Mouse (Mus musculus) T-cell, adult 2 months (primary cell): ENCODE results near the gene Epor.

Experiments used
- DNase-seq: peaks from one replicate; pipeline ENCODE4 v3.0.0; 2022; ENCODE audit warnings: low spot score

The Epor gene

GRCm38 (mm10) chr9:21968883-21969282 is 5.6 kb upstream of the Epor start:
- no peak for DNase-seq

- peak; percentile 62 for DNase-seq
Measured at GRCm38 (mm10) chr9:21962416-21963059, 768 bp downstream of the Epor start.

DNA sequence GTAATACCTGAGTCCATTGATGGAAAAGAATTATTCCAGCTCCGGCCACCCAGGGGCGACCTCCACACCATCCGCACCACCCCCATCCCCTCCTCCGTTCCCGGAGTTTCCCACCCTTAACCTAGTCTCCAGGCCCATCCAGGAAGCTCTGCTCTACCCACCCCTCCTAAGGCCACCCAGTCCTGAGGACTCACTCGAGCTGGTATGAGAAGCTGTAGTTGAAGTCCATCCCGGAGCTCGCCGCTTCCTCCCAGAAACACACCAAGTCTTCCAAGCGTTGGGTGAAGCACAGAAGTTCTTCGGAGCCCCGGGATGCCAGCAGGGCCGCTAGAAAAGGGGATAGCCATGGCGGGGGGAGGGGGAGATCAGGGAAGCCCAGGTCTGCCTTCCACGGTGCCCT is 1.3 kb downstream of the Epor start:
- no peak for DNase-seq

- no peak for DNase-seq
Measured at GRCm38 (mm10) chr9:21961366-21961980, 1.8 kb downstream of the Epor start.

DNA sequence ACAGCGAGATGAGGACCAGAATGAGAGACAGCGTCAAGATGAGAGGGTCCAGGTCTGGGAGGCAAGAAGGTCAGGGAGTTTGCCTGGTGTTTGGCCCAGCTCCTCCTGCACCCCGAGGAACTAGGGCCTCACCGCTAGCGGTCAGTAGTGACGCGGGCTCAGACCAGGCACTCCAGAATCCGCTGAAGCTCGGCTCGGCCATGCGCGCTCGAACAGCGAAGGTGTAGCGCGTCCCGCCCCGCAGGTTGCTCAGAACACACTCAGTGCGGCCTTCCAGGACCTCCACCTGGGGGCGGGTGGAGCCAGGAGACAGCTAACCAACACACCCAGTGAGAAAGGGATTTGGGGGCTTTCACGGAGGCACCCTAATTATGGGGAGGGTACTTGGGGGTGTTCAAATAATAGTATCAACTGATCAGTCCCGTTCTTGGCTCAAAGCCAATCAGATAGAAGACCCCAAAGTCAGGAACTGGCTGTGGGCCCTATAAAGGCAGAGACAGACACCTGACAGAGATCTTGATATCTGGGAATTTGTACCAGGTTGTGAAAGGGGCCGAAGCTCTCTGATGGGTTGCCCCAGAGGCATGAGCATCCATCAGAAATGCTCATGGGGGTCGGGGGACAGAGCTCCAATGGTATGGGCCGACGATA is 2.6 kb downstream of the Epor start:
- DNase-seq, result no peak

DNA sequence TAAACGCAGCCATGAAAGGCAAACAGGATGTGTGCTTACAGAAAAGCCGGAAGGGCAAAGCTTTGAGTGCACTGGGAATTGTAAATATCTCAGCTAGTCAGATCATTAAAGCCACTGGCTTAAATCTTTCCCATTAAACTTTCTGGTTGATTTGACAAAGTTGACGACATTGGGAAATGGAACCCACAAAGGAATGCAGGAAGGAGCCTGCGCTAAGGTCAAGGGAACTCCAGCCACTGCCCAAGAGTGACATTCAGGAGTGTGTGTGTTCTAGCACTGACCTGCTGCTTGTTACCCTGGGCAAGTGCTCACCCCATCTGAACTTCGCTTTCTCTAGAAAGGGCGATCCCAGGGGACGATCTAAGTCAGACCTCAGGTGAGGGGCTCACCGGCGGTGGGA is 3.2 kb downstream of the Epor start:
- DNase-seq, result no peak

- no peak for DNase-seq
Measured at GRCm38 (mm10) chr9:21959244-21959643, 4.1 kb downstream of the Epor start.

- no peak for DNase-seq
Measured at GRCm38 (mm10) chr9:21958372-21958771, 4.9 kb downstream of the Epor start.

DNA sequence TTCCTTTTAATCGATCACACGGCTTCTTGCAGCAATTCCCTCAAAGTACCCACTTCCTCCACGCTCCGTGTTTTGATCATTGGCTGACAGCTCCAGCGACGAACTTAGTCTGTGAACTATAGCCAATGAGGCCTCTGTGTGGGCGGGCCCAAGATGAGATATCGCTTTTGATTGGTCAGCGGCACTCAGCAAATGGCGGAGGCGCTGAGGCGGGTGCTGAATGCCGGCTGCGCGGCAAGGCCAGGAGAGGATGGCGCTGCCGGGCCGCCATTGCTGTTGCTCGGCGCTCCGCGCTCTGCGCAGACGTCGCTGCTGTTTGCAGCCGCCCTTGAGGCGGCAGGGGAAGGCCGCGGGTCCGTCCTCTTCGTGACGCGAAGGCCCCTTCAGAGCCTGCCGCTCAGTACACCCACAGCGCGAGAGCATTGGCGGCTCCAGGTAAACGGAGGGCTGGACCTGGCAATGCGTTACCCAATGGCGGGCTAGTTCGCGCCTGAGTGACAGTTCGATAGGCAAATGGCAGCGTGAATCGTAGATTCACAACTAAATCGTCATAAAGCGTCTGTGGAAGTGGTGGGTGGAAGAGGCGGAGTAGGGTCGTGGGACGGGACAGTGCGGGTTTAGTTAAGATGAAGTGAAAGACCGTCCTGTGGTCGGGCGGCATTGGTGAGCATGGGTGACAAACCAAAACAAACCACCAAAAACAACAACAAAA is 7.6 kb downstream of the Epor start, which contains the start of gene Swsap1:
Gene Swsap1, plus strand, starts transcription at position 186 of the 712 bp plus-strand sequence.
- peak; percentile 98 for DNase-seq

DNA sequence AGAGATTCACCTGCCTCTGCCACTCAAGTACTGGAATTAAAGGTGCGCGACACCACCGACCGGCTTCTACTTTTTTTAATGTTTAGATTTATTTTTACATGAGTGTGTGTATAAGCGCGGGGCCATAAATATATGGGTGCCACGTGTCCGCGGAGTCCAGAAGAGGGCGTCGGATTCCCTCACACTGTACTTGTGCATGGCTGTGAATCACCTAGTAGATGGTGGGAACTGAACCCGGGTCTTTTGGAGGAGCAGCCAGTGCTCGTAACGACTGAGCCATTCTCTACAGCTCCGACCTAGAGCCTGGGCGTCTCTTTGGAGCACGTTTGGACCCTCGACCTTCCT is 8.1 kb downstream of the Epor start:
- DNase-seq, result no peak

DNA sequence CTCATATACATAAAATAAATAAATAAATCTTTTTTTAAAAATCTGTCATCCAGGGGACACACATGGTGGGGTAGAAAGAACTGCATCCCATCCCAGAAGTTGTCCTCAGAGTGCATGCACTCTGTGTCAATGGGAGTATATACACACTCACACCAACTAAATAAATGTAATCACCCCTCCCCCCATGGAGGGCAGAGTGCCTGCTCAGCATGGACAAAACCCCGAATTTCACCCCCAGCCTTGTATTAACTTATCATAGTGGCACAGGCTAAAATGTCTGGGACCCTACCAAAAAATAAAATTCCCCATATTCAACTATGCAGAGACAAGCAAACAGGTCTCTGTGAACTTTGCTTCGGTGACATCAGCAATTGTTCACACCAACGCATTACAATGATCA is 8.7 kb downstream of the Epor start:
- DNase-seq, result no peak

- DNase-seq, result no peak
Measured at GRCm38 (mm10) chr9:21953600-21953999, 9.7 kb downstream of the Epor start.

DNA sequence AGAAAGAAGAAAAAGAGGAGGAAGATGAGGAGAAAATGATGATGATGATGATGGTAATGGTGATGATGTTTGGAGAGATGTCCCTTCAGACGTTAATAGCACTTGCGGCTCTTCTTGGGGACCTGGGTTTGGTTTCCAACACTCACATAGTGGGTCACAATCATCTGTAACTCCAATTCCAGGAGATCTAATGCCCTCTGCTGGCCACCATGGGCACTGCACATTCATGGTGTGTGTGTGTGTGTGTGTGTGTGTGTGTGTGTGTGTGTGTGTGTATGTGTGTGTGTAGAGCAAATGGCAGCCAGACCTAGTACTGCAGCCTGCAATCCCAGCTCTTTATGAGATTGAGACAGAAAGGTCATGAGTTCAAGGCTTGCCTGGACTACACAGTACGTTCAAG is 11.3 kb downstream of the Epor start:
- no peak for DNase-seq

GRCm38 (mm10) chr9:21950322-21950721 is 13.0 kb downstream of the Epor start:
- DNase-seq, result peak; percentile 39

GRCm38 (mm10) chr9:21948790-21949189 is 14.5 kb downstream of the Epor start:
- DNase-seq, result no peak

DNA sequence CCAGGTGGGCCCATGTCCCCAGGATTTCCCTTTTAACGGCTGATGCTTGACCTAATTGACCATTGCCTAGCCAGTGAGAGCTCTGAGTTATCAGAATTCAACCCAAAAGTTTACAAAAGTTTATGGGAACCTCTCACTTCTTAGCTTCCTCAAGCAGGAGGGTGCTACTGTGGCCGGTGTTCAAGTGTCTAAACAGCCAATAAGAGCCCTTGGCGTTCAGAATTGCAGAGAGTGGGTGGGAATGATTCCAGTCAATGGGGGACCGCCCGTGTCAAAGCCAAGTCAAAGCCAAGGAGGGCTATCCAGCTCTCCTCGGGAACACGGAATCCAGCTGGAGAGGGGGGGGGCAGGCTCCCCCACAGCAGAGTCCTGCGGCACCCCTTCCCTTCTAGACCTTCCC is 15.2 kb downstream of the Epor start:
- DNase-seq, result no peak

DNA sequence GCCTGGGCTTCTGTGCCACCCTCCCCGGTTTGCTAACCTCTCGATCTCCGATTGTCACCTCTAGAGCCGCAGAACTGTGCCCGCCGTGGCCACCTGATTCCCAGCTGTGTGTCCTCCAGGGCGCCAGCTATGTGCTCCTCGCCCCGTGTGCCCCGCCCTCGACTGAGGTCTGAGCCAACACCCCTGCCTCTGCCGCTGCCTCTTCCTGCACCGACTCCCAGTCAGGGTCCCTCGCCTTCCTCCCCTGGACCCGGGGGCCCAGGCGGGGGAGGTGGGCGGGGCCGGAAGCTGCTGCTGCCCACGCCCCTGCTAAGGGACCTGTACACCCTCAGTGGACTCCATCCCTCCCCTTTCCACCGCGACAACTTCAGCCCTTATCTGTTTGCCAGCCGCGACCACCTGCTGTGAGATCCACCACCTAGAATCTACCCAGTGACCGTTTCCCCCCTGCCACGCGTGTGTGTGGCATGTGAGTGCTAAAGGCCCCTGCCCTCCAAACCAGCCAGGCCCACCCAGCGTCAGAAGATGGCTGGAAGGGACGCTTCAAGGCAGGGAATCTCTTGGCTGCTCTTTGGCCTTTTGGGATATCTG is 15.7 kb downstream of the Epor start:
- DNase-seq, result peak; percentile 19

- DNase-seq, result no peak
Measured at GRCm38 (mm10) chr9:21944267-21944666, 19.0 kb downstream of the Epor start.

DNA sequence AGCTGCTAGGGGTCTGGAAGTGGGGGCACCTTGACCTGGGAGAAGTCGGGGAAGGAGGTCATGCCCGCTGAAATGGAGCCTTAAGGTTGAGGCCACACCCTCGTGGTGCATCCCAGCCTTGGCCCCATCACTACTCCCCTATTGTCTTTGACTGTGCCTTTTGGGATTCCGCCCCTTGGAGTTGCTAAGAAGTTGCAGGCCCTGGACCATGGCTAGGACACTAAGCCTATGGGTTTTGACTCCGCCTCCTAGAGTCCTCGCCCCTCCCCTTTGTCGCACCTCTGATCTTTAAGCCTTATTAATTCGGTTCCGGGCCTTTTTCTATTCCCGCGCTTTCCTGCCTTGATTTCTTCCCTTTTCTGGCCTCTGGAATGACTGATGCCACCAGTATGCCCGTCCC is 19.7 kb downstream of the Epor start:
- DNase-seq, result no peak

- no peak for DNase-seq
Measured at GRCm38 (mm10) chr9:21943046-21943445, 20.3 kb downstream of the Epor start.

GRCm38 (mm10) chr9:21938234-21938855 is 25.0 kb downstream of the Epor start:
- no peak for DNase-seq

- no peak for DNase-seq
Measured at GRCm38 (mm10) chr9:21937711-21938175, 25.6 kb downstream of the Epor start.
